Mouse (Mus musculus) cerebellum, adult 2 months (tissue): Measurements from ENCODE around the gene Cdc42bpb. TPM values are rescaled to one million over a fixed set of nuclear protein-coding genes. Genes with fewer than 3 reads are reported as not detected.

ENCODE experiments used
- DNase-seq, 2 experiments: peaks; one replicate each; pipeline ENCODE4 v3.0.0; 2021
- H3K27ac ChIP-seq: fragments of 200-500 bp; 2 replicates; pipeline ENCODE4 v1.5.1; 2012; ENCODE audit warnings: low read length, control low read depth, inconsistent platforms; ENCODE audit not compliant: insufficient read depth
- H3K27me3 ChIP-seq: fragments of 200-500 bp; 2 replicates; pipeline ENCODE4 v1.6.1; 2012; ENCODE audit warnings: inconsistent platforms, mild to moderate bottlenecking, low read length, moderate library complexity; ENCODE audit not compliant: control insufficient read depth, insufficient read depth
- H3K4me1 ChIP-seq: fragments of 200-500 bp; 2 replicates; pipeline ENCODE4 v1.6.1; 2011; ENCODE audit warnings: low read length; ENCODE audit not compliant: control insufficient read depth, insufficient read depth
- H3K4me3 ChIP-seq: fragments of 200-500 bp; replicated peaks from 2 replicates; pipeline ENCODE3; 2011; ENCODE audit warnings: mild to moderate bottlenecking, low read depth, low read length, control low read depth; ENCODE audit not compliant: insufficient read depth
- CTCF ChIP-seq: fragments of 200-500 bp; IDR thresholded peaks from 2 replicates; pipeline ENCODE4 v1.5.1; 2011; ENCODE audit warnings: low read depth, mild to moderate bottlenecking, control low read depth, low read length, moderate library complexity, borderline replicate concordance; ENCODE audit not compliant: insufficient read depth
- POLR2A ChIP-seq: fragments of 200-500 bp; IDR thresholded peaks from 2 replicates; pipeline ENCODE4 v1.6.1; 2011; ENCODE audit warnings: low read length, control low read depth, borderline replicate concordance; ENCODE audit not compliant: insufficient read depth
- WGBS: fragments of 180-500 bp; shearing (Covaris S2); methylation state at CpG from one replicate; pipeline ENCODE4 v1.1.7; 2018; 5-methylcytosine and 5-hydroxymethylcytosine counted together
- polyA plus RNA-seq: library from polyadenylated mRNA; depleted of rRNA; stranded (reverse); fragments of >200 nt; gene quantifications from 2 replicates; pipeline ENCODE4 v1.2.3, GENCODE M21; 2012; rRNA removed

Cdc42bpb gene
- polyA plus RNA-seq, 1 experiment: 176 TPM

DNA sequence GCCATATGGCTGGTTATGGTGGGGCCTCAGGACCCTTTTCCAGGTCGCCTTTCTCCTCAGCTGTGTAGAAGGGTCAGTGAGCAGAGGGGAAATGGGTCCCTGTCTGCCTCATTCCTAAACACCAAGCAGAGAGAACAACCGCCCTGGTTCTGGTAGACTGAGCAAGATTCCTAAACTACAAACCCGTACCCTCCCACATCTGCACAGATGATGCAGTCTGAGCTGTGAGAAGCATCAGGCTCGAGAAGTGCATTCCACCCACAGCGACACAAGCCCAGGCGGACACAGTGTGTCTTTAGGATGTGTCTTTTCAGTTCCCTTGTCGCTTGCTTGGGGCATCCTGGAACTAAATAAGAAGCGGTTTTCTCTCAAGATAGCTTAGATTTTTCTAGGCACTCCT is 127.4 kb downstream of the Cdc42bpb start:
- no peak for DNase-seq
- Histone ChIP-seq H3K27ac (no peak overlapping the region), H3K4me1 (peaks cover 11% of the 10 kb centered on the region), H3K27me3 (no peaks in the 10 kb centered on the region), H3K4me3 (no peak overlapping the region)
- TF ChIP-seq CTCF (no peak), POLR2A (no peak)
- 93% methylated on average over 8 of the region's 8 CpGs for WGBS

DNA sequence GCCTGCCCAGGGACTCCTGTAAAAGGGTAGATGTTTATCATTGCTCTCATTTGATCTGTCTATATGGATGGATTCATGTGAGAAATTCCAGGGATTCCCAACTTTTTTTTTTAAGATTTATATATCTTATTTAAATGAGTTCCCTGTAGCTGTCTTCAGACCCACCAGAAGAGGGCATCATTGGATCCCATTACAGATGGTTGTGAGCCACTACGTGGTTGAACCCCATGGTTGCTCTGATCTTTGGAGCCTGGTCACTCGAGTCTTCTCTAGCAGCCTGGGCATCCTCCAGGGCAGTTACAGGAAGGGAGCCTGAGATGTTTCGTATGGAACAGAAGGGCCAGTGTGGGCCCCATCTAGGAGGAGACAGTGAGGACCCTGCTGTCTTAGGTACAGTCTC is 128.4 kb downstream of the Cdc42bpb start:
- H3K4me3 ChIP-seq: no peak overlapping the region
- peaks cover 19% of the 10 kb centered on the region for H3K4me1 ChIP-seq
- H3K27me3 ChIP-seq: no peaks in the 10 kb centered on the region
- DNase-seq: no peak
- WGBS: 54% methylated on average over 3 of the region's 3 CpGs
- TF ChIP-seq POLR2A: no peak
- TF ChIP-seq CTCF: 0 out of 2 replicates have a peak, but pooled peaks have one; percentile 32
- H3K27ac ChIP-seq: no peak overlapping the region

- no peak overlapping the region for H3K27ac ChIP-seq
- no peak overlapping the region for H3K4me3 ChIP-seq
- TF ChIP-seq CTCF (no peak), POLR2A (no peak)
- H3K4me1 ChIP-seq: peaks cover 35% of the 10 kb centered on the region
- WGBS: 80% methylated on average over 9 of the region's 9 CpGs
- no peaks in the 10 kb centered on the region for H3K27me3 ChIP-seq
- DNase-seq: no peak
Observed at GRCm38 (mm10) chr12:111246808-111247464, 130.6 kb downstream of the Cdc42bpb start.

DNA sequence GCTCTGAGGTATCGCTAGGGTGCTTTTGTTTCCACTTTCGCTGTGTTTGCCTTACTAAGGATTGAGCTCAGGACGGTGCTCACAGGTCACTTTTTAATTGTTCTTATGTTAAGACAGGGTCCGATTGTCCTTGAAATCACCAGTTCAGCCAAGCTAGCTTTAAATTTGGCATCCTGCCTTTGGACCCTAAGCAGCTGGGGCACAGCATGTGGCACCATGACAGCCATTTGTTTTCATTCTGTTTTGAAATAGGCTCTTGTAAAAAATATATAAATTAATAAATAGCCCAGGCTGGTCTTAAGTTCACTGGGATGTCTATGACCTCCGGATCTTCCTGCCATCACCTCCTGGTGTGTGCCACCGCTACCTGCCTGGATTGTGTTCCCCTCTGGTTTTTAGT is 132.4 kb downstream of the Cdc42bpb start:
- Histone ChIP-seq H3K4me1 (peaks cover 47% of the 10 kb centered on the region), H3K4me3 (no peak overlapping the region), H3K27me3 (no peaks in the 10 kb centered on the region), H3K27ac (no peak overlapping the region)
- 62% methylated on average over 6 of the region's 6 CpGs for WGBS
- no peak for DNase-seq
- no peak for TF ChIP-seq CTCF
- no peak for TF ChIP-seq POLR2A

GRCm38 (mm10) chr12:111243733-111244132 is 133.8 kb downstream of the Cdc42bpb start:
- Histone ChIP-seq H3K4me1 (peaks cover 54% of the 10 kb centered on the region), H3K27me3 (no peaks in the 10 kb centered on the region), H3K4me3 (no peak overlapping the region), H3K27ac (no peak overlapping the region)
- WGBS: 62% methylated on average over 12 of the region's 12 CpGs
- TF ChIP-seq POLR2A: no peak
- no peak for DNase-seq

Other genes with a start within 250 kb of the Cdc42bpb start
- gene Traf3, start 211.3 kb downstream of the Cdc42bpb start, polyA plus RNA-seq: 29.3 and 29.8 TPM in 2 replicates
- gene 4930595D18Rik, start 193.2 kb downstream of the Cdc42bpb start, polyA plus RNA-seq: not detected in 2 replicates
- gene Amn, start 106.6 kb downstream of the Cdc42bpb start, polyA plus RNA-seq: 6.4 and 9.6 TPM in 2 replicates
- gene Lbhd2, start 29.1 kb upstream of the Cdc42bpb start, polyA plus RNA-seq: 1.5 and 2.5 TPM in 2 replicates
- 6.5 and 10.0 TPM in 2 replicates for gene Exoc3l4, start 39.3 kb upstream of the Cdc42bpb start, polyA plus RNA-seq
- 0.87 and 1.2 TPM in 2 replicates for gene Tnfaip2, start 64.8 kb upstream of the Cdc42bpb start, polyA plus RNA-seq
- gene Gm266, start 108.1 kb upstream of the Cdc42bpb start, polyA plus RNA-seq: 8.8 and 11.2 TPM in 2 replicates
- 176 and 183 TPM in 2 replicates for gene Eif5, start 160.3 kb upstream of the Cdc42bpb start, polyA plus RNA-seq
- gene Mark3, start 196.8 kb upstream of the Cdc42bpb start, polyA plus RNA-seq: 80.0 and 81.4 TPM in 2 replicates